Mouse (Mus musculus) frontal cortex, postnatal 25 days (tissue): ENCODE measurements at regions not wholly inside any gene's neighbourhood (a gene's known extent, or its start where the extent isn't known, plus 50 kb on each side); places are given as distances from the start of the nearest gene placed in this dataset.

Source experiments
- DNase-seq, 2 experiments: peaks; one replicate each; pipeline ENCODE4 v3.0.0; 2022; ENCODE audit warnings: low spot score in 2 of 2

GRCm38 (mm10) chr14:99520343-99520742 lies 221.9 kb downstream of the Klf5 start:
- no peak for DNase-seq

DNA sequence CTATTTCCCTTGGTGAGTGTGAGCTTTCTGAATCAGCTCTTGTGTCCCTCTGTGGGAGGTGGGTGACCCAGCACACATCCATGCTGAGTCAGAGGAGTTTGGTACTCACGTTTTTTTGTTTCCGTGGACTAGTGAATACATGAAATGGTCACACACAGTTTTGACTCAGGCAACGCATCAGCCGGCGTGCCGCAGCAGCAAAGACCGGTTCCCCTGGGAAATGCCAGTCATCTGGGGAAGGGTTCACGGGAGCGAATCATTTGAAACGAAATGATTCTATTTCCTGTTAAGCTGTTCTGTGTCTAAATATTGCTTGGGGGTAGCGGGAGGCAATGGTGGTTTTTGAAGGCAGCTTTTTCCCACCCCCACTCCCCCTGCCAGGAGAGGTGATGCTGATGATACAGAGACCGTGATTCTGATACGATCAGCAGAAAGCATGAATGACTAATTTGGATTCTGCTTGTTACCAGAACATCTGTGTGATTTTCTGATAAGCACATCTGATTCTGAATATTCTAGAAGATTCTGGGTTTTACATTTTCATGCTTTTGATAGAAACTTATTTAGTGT lies 223.5 kb downstream of the Klf5 start:
- no peak for DNase-seq

DNA sequence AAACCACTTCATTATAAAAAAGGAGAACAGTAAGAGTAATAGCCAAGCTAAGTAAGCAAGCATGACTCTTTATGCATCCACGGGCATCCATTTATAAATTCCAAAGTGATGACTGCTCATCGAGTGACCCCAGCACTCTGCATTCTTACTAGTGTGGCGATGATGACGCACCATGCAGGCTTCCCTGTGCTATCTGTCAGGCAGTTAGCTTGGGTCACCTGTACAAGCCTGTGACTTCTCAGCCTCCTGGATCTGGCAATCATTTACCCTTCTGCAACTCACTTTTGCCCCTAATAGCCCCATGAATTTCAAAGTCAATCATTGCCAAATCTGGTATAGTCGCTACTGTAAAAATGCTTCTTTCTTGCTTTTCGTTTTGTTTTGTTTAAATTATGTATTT lies 237.3 kb downstream of the Klf5 start:
- no peak for DNase-seq

DNA sequence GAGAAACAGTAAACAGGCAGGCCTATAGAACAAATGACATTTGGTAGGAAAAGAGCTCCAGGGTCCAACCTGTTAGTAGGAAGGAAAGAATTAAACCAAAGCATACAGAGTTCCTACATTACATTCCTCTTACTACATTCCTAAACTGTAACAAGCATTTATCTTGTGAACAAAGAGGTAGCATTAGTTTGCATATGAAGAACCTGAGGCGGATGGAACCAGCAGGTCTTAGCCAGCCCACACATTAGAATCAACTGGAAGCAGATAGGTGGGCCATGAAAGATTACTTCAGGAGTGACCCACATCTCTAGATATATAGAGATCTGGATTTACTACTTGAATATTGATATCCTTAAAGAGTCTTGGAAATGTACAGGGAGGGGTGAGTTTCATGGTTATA lies 238.8 kb downstream of the Klf5 start:
- no peak for DNase-seq

DNA sequence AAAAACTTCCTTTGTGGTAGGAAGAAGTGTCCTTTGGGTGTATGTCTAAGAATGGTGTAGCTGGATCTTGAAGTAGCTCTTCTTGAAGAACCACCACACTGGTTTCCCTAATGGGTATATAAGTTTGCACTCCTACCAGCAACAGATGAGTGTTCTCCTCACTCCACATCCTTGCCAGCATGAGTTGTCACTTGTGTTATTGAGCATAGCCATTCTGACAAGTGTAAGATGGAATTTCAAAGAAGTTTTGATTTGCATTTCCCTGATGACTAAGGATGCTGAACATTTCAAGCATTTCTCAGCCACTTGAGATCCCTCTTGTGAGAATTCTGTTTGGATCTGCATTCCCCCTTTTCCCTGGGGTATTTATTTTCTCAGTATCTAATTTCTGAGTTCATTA lies 243.2 kb downstream of the Klf5 start:
- no peak for DNase-seq

- no peak for DNase-seq
These were observed 249.4 kb downstream of the Klf5 start for GRCm38 (mm10) chr14:99547931-99548330.

DNA sequence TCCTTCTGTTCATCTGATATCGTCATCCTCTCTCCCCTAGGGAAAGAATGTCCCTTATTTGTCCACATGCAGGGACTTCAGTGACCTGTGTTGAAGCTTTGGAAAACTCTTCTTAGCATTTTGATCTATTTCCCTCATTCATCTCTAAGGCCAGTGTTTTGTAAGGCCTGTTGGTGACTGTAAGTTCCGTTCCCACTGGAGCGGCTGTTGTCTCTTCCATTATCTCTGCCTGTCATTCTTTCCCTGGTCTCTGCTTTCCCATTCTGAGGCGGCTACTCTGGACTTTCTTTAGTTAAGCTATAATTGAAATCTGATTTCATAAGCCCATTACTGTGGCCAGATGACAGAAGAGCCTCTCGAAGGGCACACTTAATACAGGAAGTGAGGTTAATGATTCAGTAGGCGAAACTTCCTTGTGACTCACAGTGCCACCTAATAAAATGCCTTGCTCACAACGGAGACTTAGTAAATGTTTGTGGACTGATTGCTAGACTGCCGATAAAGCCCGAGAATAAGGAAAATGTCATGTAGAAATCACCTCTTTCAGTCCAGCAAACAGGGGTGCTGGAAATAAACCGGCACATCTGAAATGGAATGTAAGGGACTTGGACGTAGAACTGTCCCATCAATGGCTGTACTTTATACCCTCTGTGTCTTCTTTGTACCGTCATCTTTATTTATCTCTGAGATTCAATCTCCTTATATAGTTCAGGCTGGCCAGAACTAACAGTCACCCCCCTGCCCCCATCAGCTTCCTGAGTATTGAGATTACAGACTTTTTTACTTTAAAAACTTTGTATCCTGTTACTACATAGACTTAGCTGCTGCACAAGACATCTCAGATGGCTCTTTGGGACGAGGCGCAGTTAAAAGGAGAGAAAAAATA lies 250.1 kb downstream of the Klf5 start:
- no peak for DNase-seq

DNA sequence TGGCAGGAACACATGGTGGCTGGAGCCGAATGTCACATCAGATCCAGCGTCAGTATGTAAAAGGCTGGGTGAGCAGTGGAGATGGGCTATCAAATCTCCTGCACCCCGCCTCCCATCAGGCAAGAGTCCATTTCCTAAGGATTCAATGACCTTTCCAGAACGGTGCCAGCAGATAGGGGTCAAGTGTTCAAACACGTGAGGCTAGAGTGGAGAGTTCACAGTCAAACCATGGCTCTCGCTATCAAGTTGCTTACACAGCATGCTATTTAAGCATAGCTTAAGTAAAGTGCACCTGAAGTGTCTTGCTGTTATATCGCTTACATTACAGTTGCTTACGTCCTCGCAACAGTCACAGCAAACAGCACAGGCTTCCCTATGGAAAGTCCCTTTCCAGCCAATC lies 265.5 kb downstream of the Klf5 start:
- no peak for DNase-seq

- no peak for DNase-seq
These were observed 275.7 kb downstream of the Klf5 start for GRCm38 (mm10) chr14:99574146-99574545.

DNA sequence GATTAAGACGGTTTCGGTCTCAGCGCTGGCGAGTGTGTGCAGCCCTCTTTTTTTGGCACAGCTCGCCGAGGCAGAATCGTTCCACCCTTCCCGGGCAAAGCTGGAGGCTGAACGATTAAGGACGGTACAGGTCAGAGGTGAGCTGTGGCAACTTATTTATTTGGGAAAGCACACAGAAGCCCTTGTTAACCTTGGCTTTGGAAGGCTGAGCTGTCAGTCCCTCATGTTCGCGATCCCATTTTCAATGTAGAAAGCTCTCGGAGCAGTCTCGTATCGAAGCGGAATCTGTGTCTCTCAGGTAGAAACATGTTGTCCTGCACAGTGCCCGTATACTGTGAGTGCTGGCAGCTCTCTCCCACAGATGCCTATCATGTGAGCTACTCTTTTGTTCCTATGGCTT lies 280.2 kb downstream of the Klf5 start:
- DNase-seq = no peak

- DNase-seq = no peak
These were observed 280.8 kb downstream of the Klf5 start for GRCm38 (mm10) chr14:99579271-99579759.

DNA sequence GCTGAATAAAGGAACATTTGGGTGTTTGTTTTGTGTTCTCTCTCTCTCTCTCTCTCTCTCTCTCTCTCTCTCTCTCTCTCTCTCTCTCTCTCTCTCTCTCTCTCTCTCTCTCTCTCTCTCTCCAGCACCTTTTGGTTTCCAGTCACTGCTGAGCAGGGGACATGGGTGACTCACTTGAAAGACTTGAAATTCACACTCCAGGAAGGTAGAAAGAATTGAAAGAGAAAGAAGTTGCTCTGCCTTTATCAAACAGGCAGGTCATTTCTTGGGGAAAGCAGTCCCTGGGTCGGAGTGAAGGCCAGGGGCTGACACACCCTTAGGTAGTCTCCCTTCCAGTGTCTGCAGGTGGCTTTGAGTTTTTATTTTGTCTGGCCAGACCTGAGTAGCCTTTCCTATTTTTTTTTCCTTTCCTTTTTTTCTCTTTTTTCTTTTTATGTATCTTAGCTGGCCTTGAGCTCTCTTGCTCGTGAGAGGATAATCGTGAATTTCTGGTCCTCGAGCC lies 281.3 kb downstream of the Klf5 start:
- no peak for DNase-seq

- no peak for DNase-seq
These were observed 285.7 kb downstream of the Klf5 start for GRCm38 (mm10) chr14:99584144-99584543.

DNA sequence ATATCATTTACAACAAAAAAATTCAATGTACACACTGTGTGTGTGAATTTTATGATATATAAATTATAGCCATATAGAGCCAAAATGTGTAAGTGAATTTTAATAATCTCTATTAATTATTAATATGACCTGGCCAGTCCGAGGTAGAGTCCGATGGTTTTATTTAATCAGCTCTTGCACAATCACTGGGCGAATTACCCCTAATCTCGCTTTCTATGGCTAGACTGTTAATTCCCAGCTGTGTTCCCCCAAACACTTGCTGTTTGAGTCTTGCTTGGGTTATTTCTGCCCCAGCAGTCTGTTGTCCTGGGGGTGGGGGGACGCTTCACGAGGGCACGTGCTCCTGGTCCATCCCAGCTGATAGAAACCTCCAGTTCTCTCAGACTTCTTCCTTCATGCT lies 287.5 kb downstream of the Klf5 start:
- DNase-seq = no peak

- DNase-seq = no peak
These were observed 292.5 kb downstream of the Klf5 start for GRCm38 (mm10) chr14:99590854-99591470.

DNA sequence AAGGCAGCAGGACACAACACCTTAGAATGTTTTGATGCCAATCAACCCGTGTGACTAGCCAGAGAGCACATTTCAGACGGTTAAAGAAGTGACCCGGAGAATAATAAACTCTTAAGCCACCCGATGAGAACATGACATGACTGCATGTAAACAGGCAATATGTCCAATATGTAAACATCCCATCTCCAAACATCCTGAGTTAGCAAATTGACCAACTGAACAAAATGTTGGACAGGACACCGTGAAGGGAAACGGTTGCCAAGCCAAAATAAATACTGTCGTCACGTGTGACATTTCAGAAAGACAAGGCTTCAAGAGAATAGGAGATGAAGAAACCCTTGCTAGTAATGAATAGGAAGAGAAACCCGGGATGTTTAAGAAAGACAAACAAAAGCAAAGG lies 294.4 kb downstream of the Klf5 start:
- no peak for DNase-seq

DNA sequence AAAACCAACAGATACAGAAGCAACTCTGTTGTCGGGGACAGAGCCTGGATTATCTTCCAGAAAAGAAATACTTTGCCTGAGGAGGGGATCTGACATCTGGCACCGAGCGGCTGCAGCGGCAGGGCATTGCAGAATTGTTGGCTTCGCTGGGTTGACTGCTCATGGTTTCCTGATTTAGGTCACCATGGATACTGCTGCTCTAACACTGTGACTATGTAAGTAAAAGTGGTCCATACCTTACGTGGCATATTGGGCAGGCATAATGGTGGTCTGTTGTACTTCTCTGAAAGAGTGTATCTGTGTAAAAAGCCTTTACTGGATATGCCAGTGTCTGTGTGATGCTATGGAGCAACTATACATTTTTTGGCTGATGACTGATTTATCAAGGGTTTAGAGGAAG lies 295.4 kb downstream of the Klf5 start:
- DNase-seq = no peak

GRCm38 (mm10) chr14:99601900-99602299 lies 303.4 kb downstream of the Klf5 start:
- DNase-seq = no peak

GRCm38 (mm10) chr14:99603257-99603656 lies 304.8 kb downstream of the Klf5 start:
- DNase-seq = no peak

- DNase-seq = no peak
These were observed 307.0 kb downstream of the Klf5 start for GRCm38 (mm10) chr14:99605351-99606100.

DNA sequence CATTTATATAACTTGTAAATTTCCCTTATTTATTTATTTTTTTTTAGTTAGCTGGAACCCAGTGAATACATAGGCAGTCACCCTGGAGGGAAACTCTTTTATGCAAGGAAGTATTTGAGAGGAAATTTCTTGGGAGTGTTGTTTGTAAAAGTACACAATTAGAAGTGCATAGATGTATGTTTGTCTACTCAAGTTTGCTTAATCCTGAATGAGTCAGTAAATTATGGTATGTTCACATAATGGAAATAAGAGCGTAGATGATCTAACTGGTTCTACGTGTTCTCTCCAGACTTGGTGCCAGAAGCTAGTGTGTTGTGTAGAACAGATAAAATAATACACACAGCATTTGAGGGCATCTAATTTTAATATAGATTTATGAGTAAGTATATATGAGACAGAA lies 310.5 kb downstream of the Klf5 start:
- DNase-seq = no peak

- no peak for DNase-seq
These were observed 312.9 kb downstream of the Klf5 start for GRCm38 (mm10) chr14:99611435-99611834.
